Mouse (Mus musculus) forebrain, embryonic 11.5 days (tissue): ENCODE data around the gene Invs. TPM values are rescaled to one million over a fixed set of nuclear protein-coding genes. Genes with fewer than 3 reads are reported as not detected.

Experiments
- ATAC-seq: fragments of 200-750 bp; cut with Nextera tagmentation; replicated peaks from 2 replicates; pipeline ENCODE4 v1.8.0; 2017; ENCODE audit warnings: moderate TSS enrichment; ENCODE audit not compliant: low FRiP score
- DNase-seq: peaks from one replicate; pipeline ENCODE4 v3.0.0-alpha.2; 2017; ENCODE audit warnings: low spot score
- H3K27ac ChIP-seq: fragments of 300-500 bp; sonication (generic); 2 replicates; pipeline ENCODE4 v1.5.1; 2014; ENCODE audit warnings: low read depth, low read length
- H3K27me3 ChIP-seq: fragments of 300-500 bp; sonication (generic); 2 replicates; pipeline ENCODE4 v1.6.1; 2014; ENCODE audit warnings: mild to moderate bottlenecking, low read length, mixed read lengths; ENCODE audit not compliant: control insufficient read depth, insufficient read depth
- H3K36me3 ChIP-seq: fragments of 300-500 bp; sonication (generic); 2 replicates; pipeline ENCODE4 v1.6.1; 2014; ENCODE audit warnings: mild to moderate bottlenecking, low read length, moderate library complexity, mixed read lengths; ENCODE audit not compliant: control insufficient read depth, insufficient read depth
- H3K4me1 ChIP-seq: fragments of 300-500 bp; sonication (generic); replicated peaks from 2 replicates; pipeline ENCODE4 v1.6.1; 2014; ENCODE audit warnings: low read length, mixed read lengths; ENCODE audit not compliant: control insufficient read depth, insufficient read depth
- H3K4me2 ChIP-seq: fragments of 300-500 bp; sonication (generic); 2 replicates; pipeline ENCODE4 v1.6.1; 2014; ENCODE audit warnings: low read depth, mild to moderate bottlenecking, low read length, moderate library complexity, mixed read lengths; ENCODE audit not compliant: severe bottlenecking
- H3K4me3 ChIP-seq: fragments of 300-500 bp; sonication (generic); 2 replicates; pipeline ENCODE4 v1.5.1; 2014; ENCODE audit warnings: low read depth, low read length
- H3K9ac ChIP-seq: fragments of 300-500 bp; sonication (generic); 2 replicates; pipeline ENCODE4 v1.6.1; 2014; ENCODE audit warnings: low read length
- H3K9me3 ChIP-seq: fragments of 300-500 bp; sonication (generic); 2 replicates; pipeline ENCODE4 v1.6.1; 2016; ENCODE audit warnings: low read length, mixed read lengths; ENCODE audit not compliant: control insufficient read depth
- WGBS: fragments of 180-500 bp; shearing (Covaris S2); extraction: QIAGEN DNeasy Blood & Tissue Kit; methylation state at CpG from one replicate; pipeline ENCODE4 v1.1.7; 2014; 5-methylcytosine and 5-hydroxymethylcytosine counted together
- polyA plus RNA-seq: library from polyadenylated mRNA; unstranded; fragments of >200 nt; fragmentation: Nextera tagmentation; extraction: Ambion mirVana; gene quantifications from 2 replicates; pipeline ENCODE4 v1.2.1, GENCODE M21; 2014

Invs gene
- polyA plus RNA-seq, 1 experiment from 2014 or later, result 9.8 TPM

GRCm38 (mm10) chr4:48481287-48481686 lies 201.7 kb downstream of the Invs start:
- Histone ChIP-seq H3K9me3 (peaks cover 6% of the 10 kb centered on the region), H3K4me2 (no peak overlapping the region), H3K9ac (no peak overlapping the region), H3K36me3 (no peaks in the 10 kb centered on the region), H3K4me1 (no peaks in the 10 kb centered on the region), H3K27me3 (no peaks in the 10 kb centered on the region), H3K4me3 (no peak overlapping the region), H3K27ac (no peak overlapping the region)
- 29% methylated on average over 2 of the region's 2 CpGs for WGBS
- ATAC-seq (no peak), DNase-seq (peak; percentile 57)

Other genes starting within 250 kb of the Invs start
- gene Nr4a3, start 234.6 kb upstream of the Invs start, polyA plus RNA-seq, result 0.31 and 0.71 TPM in 2 replicates
- gene Stx17, start 154.8 kb upstream of the Invs start, polyA plus RNA-seq, result 24.9 and 29.9 TPM in 2 replicates
- gene Erp44, start 202 bp upstream of the Invs start, polyA plus RNA-seq, result 60.5 and 63.3 TPM in 2 replicates
- 75.2 and 78.6 TPM in 2 replicates for gene Tex10, start 193.7 kb downstream of the Invs start, polyA plus RNA-seq